Mouse (Mus musculus) embryonic fibroblast, embryonic 13.5 days (primary cell): ENCODE measurements around the gene Vmn2r62. TPM values are rescaled to one million over a fixed set of nuclear protein-coding genes. Genes with fewer than 3 reads are reported as not detected.
"Not testable (repeated sequence)": the region's sequence is repeated elsewhere in the genome, so short reads cannot be mapped to it uniquely, and the experiment has no call there.

Source experiments
- H3K27ac ChIP-seq: 2 replicates; pipeline ENCODE4 v1.5.1; 2012; ENCODE audit warnings: low read length, control low read depth, inconsistent platforms; ENCODE audit not compliant: insufficient read depth
- H3K4me1 ChIP-seq: 2 replicates; pipeline ENCODE4 v1.6.1; 2011; ENCODE audit warnings: low read length; ENCODE audit not compliant: control insufficient read depth, insufficient read depth
- H3K4me3 ChIP-seq: 2 replicates; pipeline ENCODE4 v1.5.1; 2011; ENCODE audit warnings: mild to moderate bottlenecking, control low read depth, low read length; ENCODE audit not compliant: insufficient read depth
- CTCF ChIP-seq: IDR thresholded peaks from 2 replicates; pipeline ENCODE4 v1.5.1; 2011; ENCODE audit warnings: mild to moderate bottlenecking, control low read depth, low read length, moderate library complexity, borderline replicate concordance; ENCODE audit not compliant: insufficient read depth
- POLR2A ChIP-seq: IDR thresholded peaks from 2 replicates; pipeline ENCODE4 v1.6.1; 2011; ENCODE audit warnings: low read depth, mild to moderate bottlenecking, control low read depth, low read length, moderate library complexity
- polyA plus RNA-seq: library from polyadenylated mRNA; stranded (reverse); fragments of >200 nt; gene quantifications from 2 replicates; pipeline ENCODE4 v1.2.4, GENCODE M21; 2011; ENCODE audit warnings: low read depth; ENCODE audit not compliant: missing spikeins, insufficient read length

Gene Vmn2r62
- not detected in 2 replicates for polyA plus RNA-seq

DNA sequence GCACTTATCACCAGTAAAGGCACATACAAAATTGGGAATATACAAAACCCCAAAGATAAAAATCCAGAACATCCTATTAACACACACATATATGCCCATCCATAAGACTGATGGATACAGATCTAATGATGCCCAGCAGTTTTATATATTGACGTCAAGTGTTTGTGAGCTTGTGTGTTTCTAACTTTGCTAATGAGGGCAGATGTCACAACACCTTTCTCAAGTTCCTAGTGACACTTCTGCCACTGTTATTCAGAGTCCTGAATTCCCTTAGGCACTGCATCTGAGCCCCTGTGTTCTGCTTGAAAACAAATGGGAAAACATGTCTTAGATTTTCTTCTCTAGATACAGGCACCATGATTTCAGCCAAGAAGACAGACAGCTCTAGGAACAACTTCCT, at the start of gene Vmn2r62:
Gene Vmn2r62, minus strand, starts transcription at position 101 of the 400 bp plus-strand sequence.
- not testable (repeated sequence) for H3K4me3 ChIP-seq, H3K4me1 ChIP-seq, H3K27ac ChIP-seq

DNA sequence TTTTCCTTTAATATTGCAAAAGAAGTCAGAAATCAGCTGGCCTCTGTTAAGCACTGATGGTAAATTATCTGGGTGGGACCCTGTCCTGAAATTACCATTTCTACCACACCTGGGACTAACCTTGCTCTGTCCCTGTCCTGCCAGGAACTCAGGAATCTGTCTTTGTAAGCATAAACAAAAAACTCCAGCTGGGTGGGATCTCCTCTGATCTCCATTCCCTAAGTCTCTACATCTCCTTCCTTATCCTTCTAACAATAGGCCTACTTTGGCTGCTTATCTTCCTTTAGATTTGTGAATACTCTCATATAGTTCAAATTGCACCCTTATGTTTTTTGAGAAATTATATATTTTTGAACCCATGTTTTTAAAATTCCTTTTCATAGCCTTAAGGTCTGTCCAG, 45.0 kb upstream of the Vmn2r62 start:
- H3K4me3 ChIP-seq, H3K4me1 ChIP-seq, H3K27ac ChIP-seq: not testable (repeated sequence)

DNA sequence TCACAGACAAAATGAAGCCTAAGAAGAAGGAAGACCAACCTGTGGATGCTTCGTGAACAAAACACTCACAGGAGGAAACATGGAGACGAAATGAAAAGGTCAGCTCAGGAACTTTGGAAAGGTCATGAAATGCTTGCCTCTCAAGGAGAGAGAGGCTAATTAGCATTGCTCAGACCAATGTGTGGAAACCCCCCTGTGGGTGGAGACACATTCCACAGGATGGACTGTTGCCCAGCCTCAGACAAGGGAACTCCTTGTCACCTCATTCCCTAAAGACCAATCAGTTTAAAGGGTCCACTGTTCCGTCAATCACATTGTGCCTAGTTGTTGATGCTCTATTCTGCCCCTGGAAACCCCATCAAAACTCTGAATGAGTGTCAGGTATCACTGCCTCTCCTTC, 38.9 kb upstream of the Vmn2r62 start:
- TF ChIP-seq POLR2A, result no peak
- TF ChIP-seq CTCF, result no peak
- Histone ChIP-seq H3K27ac (no peak overlapping the region), H3K4me3 (no peak overlapping the region), H3K4me1 (no peaks in the 10 kb centered on the region)

DNA sequence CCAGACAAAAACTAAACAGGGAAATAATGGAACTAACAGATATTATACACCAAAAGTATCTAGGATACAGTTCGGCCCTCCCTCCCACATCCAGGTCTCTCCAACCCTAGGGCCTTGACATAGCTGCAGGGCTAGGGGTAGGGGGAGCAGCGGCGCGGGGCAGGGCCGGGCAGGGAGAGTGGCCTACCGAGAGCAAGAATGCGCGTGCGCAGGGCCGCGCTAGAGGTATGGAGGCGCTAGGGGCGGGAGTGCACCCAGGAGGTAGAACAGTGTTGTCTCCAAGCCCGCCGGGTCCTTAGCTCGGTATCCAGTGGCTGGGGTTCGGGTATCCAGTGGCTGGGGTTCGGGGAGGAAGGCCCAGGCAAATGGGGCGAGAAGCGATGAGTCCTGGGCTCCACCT, 43.5 kb downstream of the Vmn2r62 start:
- TF ChIP-seq POLR2A (no peak), CTCF (no peak)
- Histone ChIP-seq H3K27ac (no peak overlapping the region), H3K4me1 (no peaks in the 10 kb centered on the region), H3K4me3 (no peak overlapping the region)

GRCm38 (mm10) chr7:42738536-42739210, 54.7 kb downstream of the Vmn2r62 start:
- Histone ChIP-seq H3K4me1 (no peaks in the 10 kb centered on the region), H3K27ac (no peak overlapping the region), H3K4me3 (no peak overlapping the region)
- TF ChIP-seq POLR2A (no peak), CTCF (no peak)

- H3K27ac ChIP-seq, H3K4me1 ChIP-seq, H3K4me3 ChIP-seq: not testable (repeated sequence)
These were observed 66.4 kb downstream of the Vmn2r62 start, which contains the start of gene Gm17067 for GRCm38 (mm10) chr7:42726917-42727316. Gm17067 (minus strand) TSS chr7:42727017.

Other genes starting within 250 kb of the Vmn2r62 start
- not detected in 2 replicates for gene Gm21028, start 214.9 kb downstream of the Vmn2r62 start, polyA plus RNA-seq
- gene Zfp977, start 201.0 kb downstream of the Vmn2r62 start, polyA plus RNA-seq, result 0.65 and 0.82 TPM in 2 replicates
- gene Zfp976, start 150.9 kb downstream of the Vmn2r62 start, polyA plus RNA-seq, result 5.0 and 6.0 TPM in 2 replicates
- 4.1 and 6.2 TPM in 2 replicates for gene Zfp975, start 100.8 kb downstream of the Vmn2r62 start, polyA plus RNA-seq
- gene Gm17067, start 66.5 kb downstream of the Vmn2r62 start, polyA plus RNA-seq, result not detected in 2 replicates
- 0.18 TPM in 1 of 2 replicates, not detected in the other for gene Gm2381, start 73.7 kb upstream of the Vmn2r62 start, polyA plus RNA-seq
- gene Vmn2r63, start 140.3 kb upstream of the Vmn2r62 start, polyA plus RNA-seq, result not detected in 2 replicates
- gene Gm9268, start 225.2 kb upstream of the Vmn2r62 start, polyA plus RNA-seq, result not detected in 2 replicates